Mouse (Mus musculus): Measurements from ENCODE around the gene Ctrl. TPM values are rescaled to one million over a fixed set of nuclear protein-coding genes. Genes with fewer than 3 reads are reported as not detected.

The Ctrl gene
- polyA plus RNA-seq, 1 experiment from 2014 or later: 1.1 TPM

GRCm38 (mm10) chr8:105951057-105951659 lies 17.5 kb upstream of the Ctrl start:
- Histone ChIP-seq H3K27ac (ENCODE audit: low read depth, low read length) (no peak overlapping the region), H3K4me2 (ENCODE audit: low read depth, low read length, severe bottlenecking) (no peak overlapping the region), H3K36me3 (ENCODE audit: control insufficient read depth, insufficient read depth, low read length) (no peaks in the 10 kb centered on the region), H3K9ac (ENCODE audit: low read length) (no peak overlapping the region), H3K4me1 (replicated peaks; ENCODE audit: control insufficient read depth, insufficient read depth, low read length) (no peaks in the 10 kb centered on the region), H3K9me3 (ENCODE audit: control insufficient read depth, low read length) (no peaks in the 10 kb centered on the region), H3K4me3 (ENCODE audit: low read depth, low read length) (no peak overlapping the region), H3K27me3 (ENCODE audit: control insufficient read depth, insufficient read depth, low read length) (no peaks in the 10 kb centered on the region)
- ATAC-seq (replicated peaks; ENCODE audit: low FRiP score): no peak
- 69% methylated on average over 7 of the region's 7 CpGs for WGBS
- DNase-seq (ENCODE audit: low spot score): no peak

- Histone ChIP-seq H3K27ac (ENCODE audit: low read depth, low read length) (no peak overlapping the region), H3K9ac (ENCODE audit: low read length) (no peak overlapping the region), H3K36me3 (ENCODE audit: control insufficient read depth, insufficient read depth, low read length) (no peaks in the 10 kb centered on the region), H3K9me3 (ENCODE audit: control insufficient read depth, low read length) (no peaks in the 10 kb centered on the region), H3K4me3 (ENCODE audit: low read depth, low read length) (no peak overlapping the region), H3K4me2 (ENCODE audit: low read depth, low read length, severe bottlenecking) (no peak overlapping the region), H3K27me3 (ENCODE audit: control insufficient read depth, insufficient read depth, low read length) (no peaks in the 10 kb centered on the region), H3K4me1 (replicated peaks; ENCODE audit: control insufficient read depth, insufficient read depth, low read length) (no peaks in the 10 kb centered on the region)
- ATAC-seq (replicated peaks; ENCODE audit: low FRiP score) (no peak), DNase-seq (ENCODE audit: low spot score) (no peak)
- 93% methylated on average over 10 of the region's 10 CpGs for WGBS
Measured at GRCm38 (mm10) chr8:105949350-105949749, 15.7 kb upstream of the Ctrl start.

DNA sequence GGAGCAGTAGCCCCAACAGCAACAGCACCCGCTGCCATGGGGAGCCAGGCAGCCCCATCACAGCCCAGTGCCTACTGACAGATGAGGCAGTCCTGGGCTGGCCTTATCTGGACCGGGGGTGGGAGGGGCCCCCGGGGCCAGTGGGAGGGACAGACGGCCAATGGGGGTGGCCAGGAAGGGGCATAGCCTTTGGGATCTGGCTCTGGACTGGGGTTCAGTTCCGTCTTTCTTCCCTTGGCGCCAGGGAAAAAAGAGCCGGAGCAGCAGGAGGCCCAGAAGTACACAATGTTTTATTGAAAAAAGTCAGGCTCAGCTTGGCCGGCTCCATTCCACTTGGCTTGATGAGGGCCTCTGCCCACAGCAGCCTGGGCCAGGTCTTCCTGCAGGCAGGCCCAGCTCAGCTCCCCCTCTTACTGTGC lies 9.7 kb upstream of the Ctrl start, which contains the start of gene Lcat:
Gene Lcat, minus strand, starts transcription at position 62 of the 419 bp plus-strand sequence.
- Histone ChIP-seq H3K27me3 (ENCODE audit: control insufficient read depth, insufficient read depth, low read length) (no peaks in the 10 kb centered on the region), H3K27ac (ENCODE audit: low read depth, low read length) (no peak within 1 kb of the TSS), H3K4me1 (replicated peaks; ENCODE audit: control insufficient read depth, insufficient read depth, low read length) (no peaks in the 10 kb centered on the region), H3K4me2 (ENCODE audit: low read depth, low read length, severe bottlenecking) (no peak within 1 kb of the TSS), H3K9ac (ENCODE audit: low read length) (no peak within 1 kb of the TSS), H3K4me3 (ENCODE audit: low read depth, low read length) (no peak within 1 kb of the TSS), H3K36me3 (ENCODE audit: control insufficient read depth, insufficient read depth, low read length) (no peaks in the 10 kb centered on the region), H3K9me3 (ENCODE audit: control insufficient read depth, low read length) (no peaks in the 10 kb centered on the region)
- DNase-seq (ENCODE audit: low spot score) (peak; percentile 51), ATAC-seq (replicated peaks; ENCODE audit: low FRiP score) (no peak)
- 55% methylated on average over 7 of the region's 8 CpGs for WGBS

DNA sequence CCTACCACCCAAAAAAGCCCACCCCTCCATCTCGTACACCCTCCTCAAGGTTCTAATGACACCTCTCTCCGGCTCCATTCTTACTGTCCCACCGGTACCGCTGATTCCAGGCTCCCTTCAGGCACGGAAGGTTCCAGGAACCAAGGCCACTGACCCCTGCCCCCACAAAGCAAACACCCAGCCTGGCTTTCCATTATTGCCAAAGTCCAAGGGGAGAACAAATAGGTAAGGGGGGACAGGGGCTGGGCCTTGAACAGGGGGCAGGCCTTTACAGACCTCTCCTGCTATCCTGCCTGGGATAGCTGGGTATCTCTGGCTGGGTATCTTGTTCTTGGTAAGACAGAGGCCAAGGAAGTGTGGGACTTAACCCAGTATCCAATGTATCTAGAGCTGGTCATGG lies 8.9 kb upstream of the Ctrl start:
- no peak for ATAC-seq (replicated peaks; ENCODE audit: low FRiP score)
- Histone ChIP-seq H3K4me3 (ENCODE audit: low read depth, low read length) (no peak overlapping the region), H3K4me1 (replicated peaks; ENCODE audit: control insufficient read depth, insufficient read depth, low read length) (0 out of 2 replicates have a peak, but pooled peaks cover 2% of the 10 kb centered on the region), H3K4me2 (ENCODE audit: low read depth, low read length, severe bottlenecking) (no peak overlapping the region), H3K36me3 (ENCODE audit: control insufficient read depth, insufficient read depth, low read length) (no peaks in the 10 kb centered on the region), H3K9ac (ENCODE audit: low read length) (no peak overlapping the region), H3K27me3 (ENCODE audit: control insufficient read depth, insufficient read depth, low read length) (no peaks in the 10 kb centered on the region), H3K9me3 (ENCODE audit: control insufficient read depth, low read length) (no peaks in the 10 kb centered on the region), H3K27ac (ENCODE audit: low read depth, low read length) (no peak overlapping the region)
- peak; percentile 33 for DNase-seq (ENCODE audit: low spot score)
- WGBS: 97% methylated on average over 5 of the region's 5 CpGs

GRCm38 (mm10) chr8:105942026-105942425 lies 8.4 kb upstream of the Ctrl start:
- H3K4me2 ChIP-seq (ENCODE audit: low read depth, low read length, severe bottlenecking): no peak overlapping the region
- DNase-seq (ENCODE audit: low spot score) (peak; percentile 49), ATAC-seq (replicated peaks; ENCODE audit: low FRiP score) (no peak)
- H3K27me3 ChIP-seq (ENCODE audit: control insufficient read depth, insufficient read depth, low read length): no peaks in the 10 kb centered on the region
- 90% methylated on average over 11 of the region's 11 CpGs for WGBS
- H3K27ac ChIP-seq (ENCODE audit: low read depth, low read length): no peak overlapping the region
- H3K4me3 ChIP-seq (ENCODE audit: low read depth, low read length): no peak overlapping the region
- H3K9ac ChIP-seq (ENCODE audit: low read length): no peak overlapping the region
- H3K4me1 ChIP-seq (replicated peaks; ENCODE audit: control insufficient read depth, insufficient read depth, low read length): 0 out of 2 replicates have a peak, but pooled peaks cover 2% of the 10 kb centered on the region
- H3K9me3 ChIP-seq (ENCODE audit: control insufficient read depth, low read length): no peaks in the 10 kb centered on the region
- H3K36me3 ChIP-seq (ENCODE audit: control insufficient read depth, insufficient read depth, low read length): no peaks in the 10 kb centered on the region

GRCm38 (mm10) chr8:105938306-105938669 lies 4.6 kb upstream of the Ctrl start, which contains the start of gene Psmb10:
TSS of gene Psmb10 (minus strand) at chr8:105938444.
- WGBS: 42% methylated on average over 4 of the region's 4 CpGs
- no peak for DNase-seq (ENCODE audit: low spot score)
- H3K4me3 ChIP-seq (ENCODE audit: low read depth, low read length): peak within 1 kb of the TSS; percentile 49
- H3K9ac ChIP-seq (ENCODE audit: low read length): peak within 1 kb of the TSS; percentile 84
- ATAC-seq (replicated peaks; ENCODE audit: low FRiP score): no peak
- H3K27ac ChIP-seq (ENCODE audit: low read depth, low read length): peak within 1 kb of the TSS; percentile 32; the same call in 1 of the 2 replicates
- H3K4me1 ChIP-seq (replicated peaks; ENCODE audit: control insufficient read depth, insufficient read depth, low read length): peaks cover 6% of the 10 kb centered on the region; the same call in 1 of the 2 replicates
- H3K9me3 ChIP-seq (ENCODE audit: control insufficient read depth, low read length): no peaks in the 10 kb centered on the region
- peak within 1 kb of the TSS; percentile 97 for H3K4me2 ChIP-seq (ENCODE audit: low read depth, low read length, severe bottlenecking)
- H3K27me3 ChIP-seq (ENCODE audit: control insufficient read depth, insufficient read depth, low read length): no peaks in the 10 kb centered on the region
- H3K36me3 ChIP-seq (ENCODE audit: control insufficient read depth, insufficient read depth, low read length): no peaks in the 10 kb centered on the region

DNA sequence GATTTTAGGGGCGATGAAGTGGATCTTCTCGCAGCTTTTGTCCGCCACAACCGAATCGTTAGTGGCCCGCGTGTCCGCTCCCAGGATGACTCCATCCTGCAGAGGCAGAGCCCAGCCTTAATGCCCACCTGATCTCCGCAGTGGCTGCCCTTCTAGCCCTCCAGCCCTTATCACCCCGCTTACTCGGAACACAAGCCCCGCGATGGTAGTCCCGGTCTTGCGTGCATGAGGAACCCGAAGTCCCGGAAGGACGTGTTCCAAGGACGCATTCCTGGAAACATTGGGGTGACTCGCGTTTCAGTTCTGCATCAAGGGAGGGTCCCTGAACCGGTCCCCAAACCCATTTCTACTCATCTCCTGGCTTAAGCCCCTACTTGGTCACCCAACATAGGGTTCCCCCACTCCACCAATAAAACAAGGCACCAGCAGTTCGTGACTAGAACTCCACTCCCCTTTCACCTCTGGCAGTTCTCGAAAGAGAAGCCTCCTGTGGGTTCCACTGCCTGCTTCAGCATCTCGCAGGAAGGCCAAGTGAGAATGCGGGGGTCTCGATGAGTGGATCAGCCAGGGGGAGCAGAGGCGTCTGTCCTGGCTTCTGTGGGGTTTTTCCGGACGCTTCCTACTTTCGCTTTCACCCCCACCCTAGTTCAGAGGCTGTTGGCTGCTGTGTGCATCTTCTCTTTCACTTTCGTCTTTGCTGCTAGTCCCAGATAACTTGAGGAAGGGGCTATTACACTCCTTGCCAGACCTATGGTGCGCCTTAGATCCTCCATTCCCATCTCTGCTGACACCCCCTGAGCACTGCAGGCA lies 4.0 kb upstream of the Ctrl start:
- Histone ChIP-seq H3K9ac (ENCODE audit: low read length) (peak overlapping the region; percentile 84), H3K27me3 (ENCODE audit: control insufficient read depth, insufficient read depth, low read length) (no peaks in the 10 kb centered on the region), H3K4me1 (replicated peaks; ENCODE audit: control insufficient read depth, insufficient read depth, low read length) (peaks cover 6% of the 10 kb centered on the region; the same call in 1 of the 2 replicates), H3K27ac (ENCODE audit: low read depth, low read length) (peak overlapping the region; percentile 32; the same call in 1 of the 2 replicates), H3K4me3 (ENCODE audit: low read depth, low read length) (peak overlapping the region; percentile 49), H3K9me3 (ENCODE audit: control insufficient read depth, low read length) (no peaks in the 10 kb centered on the region), H3K4me2 (ENCODE audit: low read depth, low read length, severe bottlenecking) (peak overlapping the region; percentile 97), H3K36me3 (ENCODE audit: control insufficient read depth, insufficient read depth, low read length) (no peaks in the 10 kb centered on the region)
- DNase-seq (ENCODE audit: low spot score) (peak; percentile 62), ATAC-seq (replicated peaks; ENCODE audit: low FRiP score) (no peak; the same call in 1 of the 2 replicates)
- 1% methylated on average over 33 of the region's 33 CpGs for WGBS

GRCm38 (mm10) chr8:105936866-105937475 lies 3.3 kb upstream of the Ctrl start:
- under 1% methylated on average over 30 of the region's 30 CpGs for WGBS
- DNase-seq (ENCODE audit: low spot score) (peak; percentile 91), ATAC-seq (replicated peaks; ENCODE audit: low FRiP score) (peak; percentile 88)
- peak overlapping the region; percentile 97 for H3K4me2 ChIP-seq (ENCODE audit: low read depth, low read length, severe bottlenecking)
- H3K9me3 ChIP-seq (ENCODE audit: control insufficient read depth, low read length): no peaks in the 10 kb centered on the region
- peaks cover 6% of the 10 kb centered on the region; the same call in 1 of the 2 replicates for H3K4me1 ChIP-seq (replicated peaks; ENCODE audit: control insufficient read depth, insufficient read depth, low read length)
- no peaks in the 10 kb centered on the region for H3K36me3 ChIP-seq (ENCODE audit: control insufficient read depth, insufficient read depth, low read length)
- H3K27ac ChIP-seq (ENCODE audit: low read depth, low read length): peak overlapping the region; percentile 32
- H3K27me3 ChIP-seq (ENCODE audit: control insufficient read depth, insufficient read depth, low read length): no peaks in the 10 kb centered on the region
- H3K9ac ChIP-seq (ENCODE audit: low read length): peak overlapping the region; percentile 84
- H3K4me3 ChIP-seq (ENCODE audit: low read depth, low read length): peak overlapping the region; percentile 49

All from forebrain, embryonic 11.5 days (tissue).